Mouse (Mus musculus) myocyte (in vitro differentiated cells): ENCODE measurements around the gene Sptlc2. TPM values are rescaled to one million over a fixed set of nuclear protein-coding genes. Genes with fewer than 3 reads are reported as not detected.

Experiments
- H3K27me3 ChIP-seq: one replicate; pipeline ENCODE4 v1.6.1; 2011; ENCODE audit not compliant: control insufficient read depth, insufficient read depth, insufficient read length
- H3K36me3 ChIP-seq: one replicate; pipeline ENCODE4 v1.6.1; 2011; ENCODE audit not compliant: control insufficient read depth, insufficient read depth
- H3K4me2 ChIP-seq: one replicate; pipeline ENCODE4 v1.6.1; 2011; ENCODE audit warnings: low read depth, control low read depth
- H3K4me3 ChIP-seq: one replicate; pipeline ENCODE4 v1.5.1; 2011; ENCODE audit warnings: mild to moderate bottlenecking, control low read depth, moderate library complexity
- H3K79me2 ChIP-seq: one replicate; pipeline ENCODE4 v1.6.1; 2011; ENCODE audit not compliant: control insufficient read depth, insufficient read depth
- H3ac ChIP-seq: one replicate; pipeline ENCODE4 v1.6.1; 2011; ENCODE audit not compliant: control insufficient read depth, insufficient read length
- CEBPB ChIP-seq: IDR thresholded peaks from 2 replicates; pipeline ENCODE4 v1.6.1; 2011; ENCODE audit warnings: mild to moderate bottlenecking, moderate library complexity; ENCODE audit not compliant: poor library complexity, insufficient read depth, severe bottlenecking
- E2F4 ChIP-seq: IDR thresholded peaks from one replicate; pipeline ENCODE4 v1.6.1; 2011; ENCODE audit warnings: mild to moderate bottlenecking, control low read depth, moderate library complexity; ENCODE audit not compliant: insufficient read depth
- MAX ChIP-seq: IDR thresholded peaks from one replicate; pipeline ENCODE4 v1.6.1; 2011; ENCODE audit warnings: low read depth, mild to moderate bottlenecking, control low read depth
- MYOD1 ChIP-seq, 3 experiments: IDR thresholded peaks; one replicate each; pipeline ENCODE4 v1.6.1; 2011; ENCODE audit warnings: control low read depth in 2 of 3, low read depth in 2 of 3, mild to moderate bottlenecking in 2 of 3, moderate library complexity in 1 of 3; ENCODE audit not compliant: insufficient read length in 2 of 3, control insufficient read depth in 1 of 3
- MYOG ChIP-seq, 3 experiments: IDR thresholded peaks; one replicate each; pipeline ENCODE4 v1.6.1; 2011; ENCODE audit warnings: control low read depth in 2 of 3, low read depth in 2 of 3, mild to moderate bottlenecking in 2 of 3; ENCODE audit not compliant: insufficient read length in 2 of 3, control insufficient read depth in 1 of 3, insufficient read depth in 1 of 3
- POLR2A ChIP-seq: IDR thresholded peaks from one replicate; pipeline ENCODE4 v1.6.1; 2011; ENCODE audit warnings: low read depth, mild to moderate bottlenecking, control low read depth, moderate library complexity; ENCODE audit not compliant: insufficient read length
- POLR2AphosphoS2 ChIP-seq: IDR thresholded peaks from one replicate; pipeline ENCODE4 v1.6.1; 2011; ENCODE audit warnings: low read depth, control low read depth; ENCODE audit not compliant: insufficient read length
- REST ChIP-seq: IDR thresholded peaks from one replicate; pipeline ENCODE4 v1.6.1; 2011; ENCODE audit warnings: mild to moderate bottlenecking, control low read depth, moderate library complexity; ENCODE audit not compliant: insufficient read depth, insufficient read length
- SRF ChIP-seq: IDR thresholded peaks from one replicate; pipeline ENCODE4 v1.6.1; 2011; ENCODE audit warnings: low read depth; ENCODE audit not compliant: control insufficient read depth, insufficient read length
- TCF12 ChIP-seq: IDR thresholded peaks from one replicate; pipeline ENCODE4 v1.6.1; 2011; ENCODE audit warnings: mild to moderate bottlenecking, control low read depth; ENCODE audit not compliant: poor library complexity, insufficient read depth, severe bottlenecking
- TCF3 ChIP-seq: IDR thresholded peaks from one replicate; pipeline ENCODE4 v1.6.1; 2011; ENCODE audit warnings: low read depth, control low read depth; ENCODE audit not compliant: insufficient read length
- USF1 ChIP-seq: IDR thresholded peaks from one replicate; pipeline ENCODE4 v1.6.1; 2011; ENCODE audit warnings: low read depth, mild to moderate bottlenecking, control low read depth, moderate library complexity
- polyA plus RNA-seq: library from polyadenylated mRNA; unstranded; fragments of >200 nt; fragmentation: generic; extraction: Trizol; gene quantifications from one replicate; pipeline ENCODE4 v1.2.1, GENCODE M21; 2012; ENCODE audit warnings: missing spikeins

Sptlc2 gene
- polyA plus RNA-seq, 1 experiment: 43.4 TPM

DNA sequence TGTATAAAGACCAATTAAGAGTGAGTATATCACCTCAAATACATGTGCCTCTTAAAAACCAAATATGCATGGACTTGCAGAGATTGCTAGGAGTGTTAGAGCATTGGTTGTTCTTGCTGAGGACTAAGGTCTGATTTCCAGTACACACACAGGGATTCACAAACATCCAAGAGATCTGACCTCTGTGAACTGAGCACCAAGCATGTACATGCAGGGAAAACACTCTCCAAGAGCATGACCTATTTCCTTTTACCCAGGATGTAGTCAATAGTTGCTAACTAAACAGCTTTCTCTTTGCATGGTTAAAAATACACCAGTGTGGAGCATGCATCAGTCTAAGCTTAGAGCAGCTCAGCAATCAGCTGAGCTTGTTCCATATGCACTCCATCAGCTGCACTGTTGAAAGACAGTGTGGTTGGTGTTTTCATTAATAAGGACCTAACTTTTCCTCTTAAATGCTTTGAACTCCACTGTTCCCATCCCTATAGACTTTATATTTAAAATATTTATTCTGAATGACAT, 45.0 kb downstream of the Sptlc2 start:
- no peaks in the 10 kb centered on the region for H3K79me2 ChIP-seq
- TF ChIP-seq E2F4: no peak
- TF ChIP-seq MYOD1 (IDR thresholded peaks at IDR 0.05; ENCODE audit: control insufficient read depth in 1 of 3, insufficient read length in 2 of 3, low read depth in 2 of 3): no peak
- no peak for TF ChIP-seq REST
- TF ChIP-seq USF1: no peak
- TF ChIP-seq CEBPB: no peak
- no peak for TF ChIP-seq SRF
- no peak for TF ChIP-seq MAX
- no peak for TF ChIP-seq TCF3
- TF ChIP-seq TCF12: no peak
- TF ChIP-seq POLR2AphosphoS2: no peak
- TF ChIP-seq POLR2A: no peak
- TF ChIP-seq MYOG (IDR thresholded peaks at IDR 0.05; ENCODE audit: control insufficient read depth in 1 of 3, insufficient read depth in 1 of 3, insufficient read length in 2 of 3, low read depth in 2 of 3): no peak
- no peaks in the 10 kb centered on the region for H3K27me3 ChIP-seq
- H3K36me3 ChIP-seq: peaks cover 36% of the 10 kb centered on the region
- H3K4me2 ChIP-seq: no peak overlapping the region
- no peak overlapping the region for H3ac ChIP-seq
- H3K4me3 ChIP-seq: no peak overlapping the region

DNA sequence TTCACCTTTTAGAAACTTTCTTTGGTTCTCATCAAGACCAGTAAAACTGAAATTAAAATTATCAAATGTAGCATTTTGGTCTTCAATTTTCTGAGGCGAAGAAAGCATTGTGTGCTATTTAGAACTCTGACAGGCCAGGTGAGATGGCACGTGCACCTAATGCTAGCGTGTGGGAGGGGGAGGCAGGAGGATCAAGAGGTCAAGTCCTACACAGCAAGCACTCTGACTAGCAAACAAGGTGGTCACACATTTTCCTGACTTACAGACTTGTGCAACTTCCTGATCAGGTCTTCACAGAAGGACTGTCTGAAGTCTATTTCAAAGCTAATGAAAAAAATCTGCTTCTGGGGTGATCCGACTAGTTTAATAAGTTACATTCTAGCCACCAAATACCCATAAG, 50.1 kb downstream of the Sptlc2 start:
- Histone ChIP-seq H3K79me2 (no peaks in the 10 kb centered on the region), H3K4me2 (no peak overlapping the region), H3ac (no peak overlapping the region), H3K4me3 (no peak overlapping the region), H3K36me3 (peaks cover 29% of the 10 kb centered on the region), H3K27me3 (no peaks in the 10 kb centered on the region)
- no peak for TF ChIP-seq TCF12
- TF ChIP-seq MAX: no peak
- no peak for TF ChIP-seq POLR2A
- no peak for TF ChIP-seq POLR2AphosphoS2
- no peak for TF ChIP-seq TCF3
- TF ChIP-seq REST: no peak
- no peak for TF ChIP-seq MYOG (IDR thresholded peaks at IDR 0.05; ENCODE audit: control insufficient read depth in 1 of 3, insufficient read depth in 1 of 3, insufficient read length in 2 of 3, low read depth in 2 of 3)
- no peak for TF ChIP-seq SRF
- no peak for TF ChIP-seq CEBPB
- no peak for TF ChIP-seq E2F4
- TF ChIP-seq USF1: no peak

DNA sequence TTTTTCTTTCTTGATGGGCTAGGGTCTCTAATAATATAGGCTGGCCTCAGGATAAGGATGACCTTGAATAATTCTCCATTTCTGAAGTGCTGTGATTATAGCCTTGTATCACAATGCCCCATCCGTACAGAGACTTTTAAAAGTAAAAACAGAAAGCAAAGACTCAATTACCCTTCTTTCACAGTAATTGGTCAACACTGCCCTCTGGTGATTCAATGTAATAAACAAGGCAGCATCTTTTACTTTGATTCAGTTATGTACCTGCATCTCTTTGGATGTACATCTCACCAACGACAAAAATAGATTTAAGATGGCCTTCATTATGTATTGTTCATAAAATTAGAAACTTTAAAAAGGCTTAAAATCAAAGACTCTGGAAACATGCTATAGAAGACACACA, 53.3 kb downstream of the Sptlc2 start:
- Histone ChIP-seq H3K4me3 (no peak overlapping the region), H3K27me3 (no peaks in the 10 kb centered on the region), H3K79me2 (no peaks in the 10 kb centered on the region), H3ac (no peak overlapping the region), H3K4me2 (no peak overlapping the region), H3K36me3 (peaks cover 13% of the 10 kb centered on the region)
- TF ChIP-seq POLR2A (no peak), USF1 (no peak), MYOD1 (IDR thresholded peaks at IDR 0.05; ENCODE audit: control insufficient read depth in 1 of 3, insufficient read length in 2 of 3, low read depth in 2 of 3) (no peak), TCF3 (no peak), SRF (no peak), REST (no peak), MYOG (IDR thresholded peaks at IDR 0.05; ENCODE audit: control insufficient read depth in 1 of 3, insufficient read depth in 1 of 3, insufficient read length in 2 of 3, low read depth in 2 of 3) (no peak), E2F4 (no peak), MAX (no peak), POLR2AphosphoS2 (no peak), TCF12 (no peak), CEBPB (no peak)

DNA sequence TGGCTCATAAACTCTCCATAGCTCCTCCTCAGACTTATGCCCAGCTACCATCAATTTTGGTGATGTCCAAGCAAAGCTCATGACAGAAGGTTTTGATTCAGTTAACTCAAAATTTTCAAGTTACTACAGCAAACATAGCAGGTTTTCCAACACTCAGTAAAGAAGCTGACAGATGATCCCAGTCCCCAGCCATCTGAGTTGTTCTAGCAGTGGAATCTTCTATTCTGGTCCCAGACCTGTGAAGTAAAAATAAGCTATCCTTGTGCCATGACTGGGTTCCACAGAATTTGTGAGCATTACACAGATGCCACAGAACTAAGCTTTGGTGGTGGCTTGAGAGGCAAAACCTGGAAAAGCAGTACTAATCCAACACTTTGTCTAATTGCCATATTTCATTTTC, 54.4 kb downstream of the Sptlc2 start:
- peaks cover 21% of the 10 kb centered on the region for H3K36me3 ChIP-seq
- H3K27me3 ChIP-seq: no peaks in the 10 kb centered on the region
- H3K79me2 ChIP-seq: no peaks in the 10 kb centered on the region
- H3K4me2 ChIP-seq: no peak overlapping the region
- H3ac ChIP-seq: no peak overlapping the region
- H3K4me3 ChIP-seq: no peak overlapping the region
- no peak for TF ChIP-seq TCF12

DNA sequence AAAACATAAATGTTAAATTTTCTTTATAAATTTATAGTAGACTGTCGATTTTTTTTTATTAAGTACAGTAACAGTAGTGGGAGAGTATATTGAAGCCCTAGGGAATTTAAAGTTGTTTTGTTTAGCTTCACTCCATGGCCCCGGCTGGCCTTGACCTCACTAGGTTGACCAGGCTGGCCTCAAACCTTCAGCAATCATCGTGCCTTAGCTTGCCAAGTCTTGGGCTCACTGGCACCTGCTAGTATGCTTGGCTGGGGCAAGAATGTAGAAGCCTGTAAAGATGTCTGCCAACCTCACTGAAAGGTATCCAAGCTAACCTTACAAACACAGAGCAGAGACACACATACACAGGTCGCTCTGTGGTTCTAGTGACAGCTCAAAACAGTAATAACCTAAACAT, 55.6 kb downstream of the Sptlc2 start:
- Histone ChIP-seq H3K27me3 (no peaks in the 10 kb centered on the region), H3K36me3 (peaks cover 21% of the 10 kb centered on the region), H3K4me2 (no peak overlapping the region), H3K4me3 (no peak overlapping the region), H3K79me2 (no peaks in the 10 kb centered on the region), H3ac (no peak overlapping the region)
- TF ChIP-seq TCF3: no peak
- no peak for TF ChIP-seq CEBPB
- TF ChIP-seq TCF12: no peak
- no peak for TF ChIP-seq USF1
- TF ChIP-seq SRF: no peak
- TF ChIP-seq POLR2A: no peak
- no peak for TF ChIP-seq REST
